Mouse (Mus musculus) thymus, adult 2 months (tissue): ENCODE results near the gene Fam185a.

ENCODE experiments used
- CTCF ChIP-seq: fragments of 200-500 bp; IDR thresholded peaks from 2 replicates; pipeline ENCODE4 v1.5.1; 2012; ENCODE audit warnings: mild to moderate bottlenecking, control low read depth, low read length, moderate library complexity, borderline replicate concordance; ENCODE audit not compliant: control insufficient read depth, poor library complexity, insufficient read depth; ENCODE audit errors: extremely low read depth
- POLR2A ChIP-seq: fragments of 200-500 bp; IDR thresholded peaks from 2 replicates; pipeline ENCODE4 v1.6.1; 2012; ENCODE audit warnings: mild to moderate bottlenecking, low read length, control low read depth, moderate library complexity; ENCODE audit not compliant: control insufficient read depth, poor library complexity, insufficient read depth; ENCODE audit errors: extremely low read depth

GRCm38 (mm10) chr5:21488506-21488905 lies 63.7 kb downstream of the Fam185a start:
- no peak for TF ChIP-seq CTCF
- no peak for TF ChIP-seq POLR2A
